Mouse (Mus musculus): ENCODE data around the gene Fbxo21.

Fbxo21 gene

GRCm38 (mm10) chr5:118023053-118023452, 46.5 kb downstream of the Fbxo21 start:
- DNase-seq (ENCODE audit: extremely low spot score), result no peak

- no peak for DNase-seq (ENCODE audit: extremely low spot score)
Observed at GRCm38 (mm10) chr5:118025880-118026279, 49.4 kb downstream of the Fbxo21 start.

- peak; percentile 21 for DNase-seq (ENCODE audit: extremely low spot score)
Observed at GRCm38 (mm10) chr5:118026343-118026742, 49.8 kb downstream of the Fbxo21 start.

- peak; percentile 22 for DNase-seq (ENCODE audit: extremely low spot score)
Observed at GRCm38 (mm10) chr5:118027101-118027697, 50.7 kb downstream of the Fbxo21 start.

GRCm38 (mm10) chr5:118027698-118028190, 51.2 kb downstream of the Fbxo21 start, which contains the start of gene Tesc:
Tesc (plus strand) TSS chr5:118027743.
- peak; percentile 22 for DNase-seq (ENCODE audit: extremely low spot score)

- DNase-seq (ENCODE audit: extremely low spot score), result no peak
Observed at GRCm38 (mm10) chr5:118028191-118029034, 51.9 kb downstream of the Fbxo21 start.

- peak; percentile 28 for DNase-seq (ENCODE audit: extremely low spot score)
Observed at GRCm38 (mm10) chr5:118029035-118029408, 52.5 kb downstream of the Fbxo21 start.

- DNase-seq (ENCODE audit: extremely low spot score), result no peak
Observed at GRCm38 (mm10) chr5:118029420-118029819, 52.9 kb downstream of the Fbxo21 start.

GRCm38 (mm10) chr5:118030022-118030675, 53.6 kb downstream of the Fbxo21 start:
- no peak for DNase-seq (ENCODE audit: extremely low spot score)

GRCm38 (mm10) chr5:118031059-118031458, 54.5 kb downstream of the Fbxo21 start:
- no peak for DNase-seq (ENCODE audit: extremely low spot score)

GRCm38 (mm10) chr5:118031508-118031907, 55.0 kb downstream of the Fbxo21 start:
- no peak for DNase-seq (ENCODE audit: extremely low spot score)

- no peak for DNase-seq (ENCODE audit: extremely low spot score)
Observed at GRCm38 (mm10) chr5:118033328-118033727, 56.8 kb downstream of the Fbxo21 start.

GRCm38 (mm10) chr5:118033740-118034139, 57.2 kb downstream of the Fbxo21 start:
- DNase-seq (ENCODE audit: extremely low spot score), result no peak

- no peak for DNase-seq (ENCODE audit: extremely low spot score)
Observed at GRCm38 (mm10) chr5:118034632-118035031, 58.1 kb downstream of the Fbxo21 start.

GRCm38 (mm10) chr5:118035786-118036185, 59.3 kb downstream of the Fbxo21 start:
- DNase-seq (ENCODE audit: extremely low spot score), result no peak

GRCm38 (mm10) chr5:118036888-118037797, 60.6 kb downstream of the Fbxo21 start:
- no peak for DNase-seq (ENCODE audit: extremely low spot score)

GRCm38 (mm10) chr5:118037798-118038484, 61.4 kb downstream of the Fbxo21 start:
- DNase-seq (ENCODE audit: extremely low spot score), result peak; percentile 32

GRCm38 (mm10) chr5:118039241-118039668, 62.7 kb downstream of the Fbxo21 start:
- no peak for DNase-seq (ENCODE audit: extremely low spot score)

GRCm38 (mm10) chr5:118042599-118042998, 66.1 kb downstream of the Fbxo21 start:
- DNase-seq (ENCODE audit: extremely low spot score), result no peak

GRCm38 (mm10) chr5:118043761-118044160, 67.2 kb downstream of the Fbxo21 start:
- DNase-seq (ENCODE audit: extremely low spot score), result no peak

- no peak for DNase-seq (ENCODE audit: extremely low spot score)
Observed at GRCm38 (mm10) chr5:118044907-118045306, 68.4 kb downstream of the Fbxo21 start.

Data from embryo, embryonic 9.5 days (tissue).